Mouse (Mus musculus) c-Kit-positive CD71-positive TER-119-negative erythroid progenitor cells, embryonic 14.5 days (primary cell): ENCODE data around the gene Prom2.

Source experiments
- DNase-seq: peaks from one replicate; pipeline ENCODE4 v3.0.0-alpha.2; 2013; ENCODE audit warnings: low read depth

Prom2 gene

GRCm38 (mm10) chr2:127484476-127485170 is 56.6 kb downstream of the Prom2 start:
- DNase-seq: no peak

- no peak for DNase-seq
Observed at GRCm38 (mm10) chr2:127483001-127483400, 58.3 kb downstream of the Prom2 start.

GRCm38 (mm10) chr2:127482533-127482911 is 58.7 kb downstream of the Prom2 start:
- no peak for DNase-seq

GRCm38 (mm10) chr2:127481841-127482532 is 59.3 kb downstream of the Prom2 start:
- no peak for DNase-seq

GRCm38 (mm10) chr2:127479763-127480162 is 61.5 kb downstream of the Prom2 start:
- DNase-seq: no peak

- DNase-seq: no peak
Observed at GRCm38 (mm10) chr2:127479210-127479609, 62.1 kb downstream of the Prom2 start.
